Mouse (Mus musculus) testis, adult 2 months (tissue): ENCODE results near the gene Numa1.

Experiments
- CTCF ChIP-seq: fragments of 200-500 bp; IDR thresholded peaks from 2 replicates; pipeline ENCODE4 v1.5.1; 2012; ENCODE audit warnings: low read depth, mild to moderate bottlenecking, inconsistent platforms, low read length, moderate library complexity; ENCODE audit not compliant: control insufficient read depth, insufficient read depth, insufficient replicate concordance
- POLR2A ChIP-seq: fragments of 200-500 bp; IDR thresholded peaks from 2 replicates; pipeline ENCODE4 v1.6.1; 2012; ENCODE audit warnings: low read depth, mild to moderate bottlenecking, inconsistent platforms, low read length, moderate library complexity; ENCODE audit not compliant: control insufficient read depth

DNA sequence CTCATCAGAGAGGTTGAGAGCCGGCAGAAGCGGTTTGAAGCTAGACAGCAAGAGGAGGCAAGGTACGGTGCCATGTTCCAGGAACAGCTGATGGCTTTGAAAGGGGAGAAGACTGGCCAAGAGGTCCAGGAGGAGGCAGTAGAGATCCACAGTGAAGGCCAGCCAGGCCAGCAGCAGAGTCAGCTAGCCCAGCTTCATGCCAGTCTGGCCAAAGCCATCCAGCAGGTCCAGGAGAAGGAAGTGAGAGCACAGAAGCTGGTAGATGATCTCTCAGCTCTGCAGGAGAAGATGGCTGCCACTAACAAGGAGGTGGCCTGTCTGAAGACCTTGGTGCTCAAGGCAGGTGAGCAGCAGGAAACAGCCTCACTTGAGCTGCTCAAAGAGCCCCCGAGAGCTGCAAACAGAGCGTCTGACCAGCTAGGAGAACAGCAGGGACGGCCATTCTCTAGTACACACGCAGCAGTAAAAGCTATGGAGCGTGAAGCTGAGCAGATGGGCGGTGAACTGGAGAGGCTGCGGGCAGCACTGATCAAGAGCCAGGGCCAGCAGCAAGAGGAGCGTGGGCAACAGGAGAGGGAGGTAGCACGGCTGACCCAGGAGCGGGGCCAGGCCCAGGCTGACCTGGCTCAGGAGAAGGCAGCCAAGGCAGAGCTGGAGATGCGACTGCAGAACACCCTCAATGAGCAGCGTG, 65.7 kb downstream of the Numa1 start:
- TF ChIP-seq POLR2A (no peak), CTCF (no peak)
